Mouse (Mus musculus) cortical plate, adult 2 months (tissue): ENCODE results near the gene Fadd.

Experiments
- CTCF ChIP-seq: fragments of 200-500 bp; IDR thresholded peaks from 2 replicates; pipeline ENCODE4 v1.5.1; 2011; ENCODE audit warnings: mild to moderate bottlenecking, control low read depth, low read length; ENCODE audit not compliant: insufficient read depth; ENCODE audit errors: extremely low read depth
- POLR2A ChIP-seq: fragments of 200-500 bp; IDR thresholded peaks from 2 replicates; pipeline ENCODE4 v1.6.1; 2011; ENCODE audit warnings: mild to moderate bottlenecking, low read length, control low read depth; ENCODE audit not compliant: insufficient read depth; ENCODE audit errors: extremely low read depth

- TF ChIP-seq CTCF (no peak), POLR2A (no peak)
These were observed 44.1 kb downstream of the Fadd start for GRCm38 (mm10) chr7:144538030-144538644.
